Mouse (Mus musculus) small intestine, adult 2 months (tissue): Measurements from ENCODE around the gene Pcmt1. TPM values are rescaled to one million over a fixed set of nuclear protein-coding genes. Genes with fewer than 3 reads are reported as not detected.

ENCODE experiments used
- H3K27ac ChIP-seq: fragments of 200-500 bp; 2 replicates; pipeline ENCODE4 v1.5.1; 2012; ENCODE audit warnings: low read depth, low read length, control low read depth, inconsistent platforms; ENCODE audit not compliant: insufficient read depth
- H3K27me3 ChIP-seq: fragments of 200-500 bp; 2 replicates; pipeline ENCODE4 v1.6.1; 2012; ENCODE audit warnings: mild to moderate bottlenecking, moderate library complexity, low read length, inconsistent platforms; ENCODE audit not compliant: control insufficient read depth, insufficient read depth
- H3K36me3 ChIP-seq: fragments of 200-500 bp; 2 replicates; pipeline ENCODE4 v1.6.1; 2012; ENCODE audit warnings: mild to moderate bottlenecking, low read length, control low read depth, inconsistent platforms; ENCODE audit not compliant: control insufficient read depth, insufficient read depth
- H3K4me1 ChIP-seq: fragments of 200-500 bp; 2 replicates; pipeline ENCODE4 v1.6.1; 2012; ENCODE audit warnings: low read length, inconsistent platforms, mixed read lengths; ENCODE audit not compliant: control insufficient read depth, insufficient read depth, insufficient read length
- H3K4me3 ChIP-seq: fragments of 200-500 bp; 2 replicates; pipeline ENCODE4 v1.5.1; 2012; ENCODE audit warnings: low read depth, mild to moderate bottlenecking, control low read depth, inconsistent platforms, low read length, moderate library complexity
- CTCF ChIP-seq: fragments of 200-500 bp; IDR thresholded peaks from 2 replicates; pipeline ENCODE4 v1.5.1; 2012; ENCODE audit warnings: low read depth, mild to moderate bottlenecking, control low read depth, inconsistent platforms, low read length, moderate library complexity, mixed read lengths; ENCODE audit not compliant: insufficient replicate concordance, insufficient read length; ENCODE audit errors: extremely low read depth
- POLR2A ChIP-seq: fragments of 200-500 bp; IDR thresholded peaks from 2 replicates; pipeline ENCODE4 v1.6.1; 2012; ENCODE audit warnings: low read depth, mild to moderate bottlenecking, control low read depth, inconsistent platforms, low read length, moderate library complexity
- WGBS: fragments of 180-500 bp; shearing (Covaris S2); methylation state at CpG from one replicate; pipeline ENCODE4 v1.1.7; 2018; 5-methylcytosine and 5-hydroxymethylcytosine counted together
- polyA plus RNA-seq: library from polyadenylated mRNA; depleted of rRNA; stranded (reverse); fragments of >200 nt; gene quantifications from 2 replicates; pipeline ENCODE4 v1.2.3, GENCODE M21; 2012

Gene Pcmt1
- polyA plus RNA-seq, 1 experiment, result 14.7 TPM

DNA sequence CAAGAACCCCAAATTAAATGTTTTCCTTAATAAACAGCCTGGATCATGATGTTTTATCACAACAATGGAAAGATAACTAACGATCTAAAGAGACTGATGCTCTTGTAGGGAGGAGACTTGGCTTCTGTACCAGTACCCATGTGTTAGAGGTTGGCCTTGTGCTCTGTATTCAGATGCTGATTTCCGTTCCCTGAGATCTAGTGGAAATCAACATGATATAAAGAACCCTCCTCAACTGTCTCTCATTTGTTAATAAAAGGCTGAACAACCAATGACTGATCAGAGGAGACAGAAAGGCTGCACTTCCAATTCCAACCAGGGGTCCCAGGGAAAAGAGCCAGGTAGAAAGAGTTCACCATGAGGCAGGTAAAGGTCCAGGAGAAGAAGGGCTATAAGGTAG, 35.0 kb downstream of the Pcmt1 start:
- TF ChIP-seq POLR2A, result no peak
- TF ChIP-seq CTCF, result no peak
- Histone ChIP-seq H3K36me3 (peaks cover 39% of the 10 kb centered on the region), H3K27me3 (no peaks in the 10 kb centered on the region), H3K4me1 (no peaks in the 10 kb centered on the region), H3K4me3 (no peak overlapping the region), H3K27ac (no peak overlapping the region)
- WGBS, result 81% methylated on average over 2 of the region's 2 CpGs

- peaks cover 48% of the 10 kb centered on the region for H3K36me3 ChIP-seq
- no peak overlapping the region for H3K4me3 ChIP-seq
- H3K27ac ChIP-seq, result no peak overlapping the region
- no peak for TF ChIP-seq POLR2A
- TF ChIP-seq CTCF, result no peak
- H3K27me3 ChIP-seq, result no peaks in the 10 kb centered on the region
- 98% methylated on average over 12 of the region's 12 CpGs for WGBS
- no peaks in the 10 kb centered on the region for H3K4me1 ChIP-seq
Observed at GRCm38 (mm10) chr10:7640366-7640765, 40.6 kb downstream of the Pcmt1 start.

DNA sequence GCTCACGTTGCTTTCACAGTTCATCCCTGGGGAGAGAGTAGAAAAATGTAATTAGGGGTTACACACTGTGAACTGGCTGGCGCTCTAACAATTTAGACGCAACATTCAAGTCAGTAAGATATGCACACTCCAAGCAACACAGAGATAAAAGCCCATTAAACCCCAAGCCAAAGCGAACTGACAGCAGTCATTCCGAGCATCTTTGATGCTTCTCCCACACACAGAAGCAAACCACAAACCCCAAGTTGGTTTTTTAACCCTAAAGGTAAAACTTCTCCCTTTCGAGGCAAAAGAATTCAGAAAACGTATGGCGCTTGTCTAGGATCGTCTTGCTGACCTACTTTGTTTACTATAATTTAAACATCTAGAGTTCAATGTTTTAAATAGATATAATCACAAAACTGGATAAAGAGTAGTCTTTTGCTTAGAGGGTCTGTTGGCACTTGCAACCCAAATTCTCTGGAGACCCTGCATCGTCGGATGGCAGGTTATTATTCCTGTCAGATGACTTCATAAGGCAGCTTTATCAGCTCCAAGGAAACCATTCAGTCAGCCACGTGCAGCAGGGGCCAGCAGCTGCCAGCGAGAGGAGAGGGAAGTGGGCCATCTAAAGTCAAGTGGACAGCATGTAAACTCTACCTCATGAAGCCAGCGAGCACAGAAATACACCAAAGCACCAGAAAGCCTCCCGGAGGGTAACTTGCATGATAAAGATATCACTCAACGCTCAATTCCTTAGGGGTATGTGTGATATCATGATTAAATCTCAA, 49.8 kb downstream of the Pcmt1 start:
- WGBS, result 72% methylated on average over 16 of the region's 16 CpGs
- H3K27ac ChIP-seq, result no peak overlapping the region
- H3K27me3 ChIP-seq, result no peaks in the 10 kb centered on the region
- H3K4me3 ChIP-seq, result no peak overlapping the region
- no peaks in the 10 kb centered on the region for H3K4me1 ChIP-seq
- no peak for TF ChIP-seq CTCF
- no peak for TF ChIP-seq POLR2A
- peaks cover 20% of the 10 kb centered on the region for H3K36me3 ChIP-seq

DNA sequence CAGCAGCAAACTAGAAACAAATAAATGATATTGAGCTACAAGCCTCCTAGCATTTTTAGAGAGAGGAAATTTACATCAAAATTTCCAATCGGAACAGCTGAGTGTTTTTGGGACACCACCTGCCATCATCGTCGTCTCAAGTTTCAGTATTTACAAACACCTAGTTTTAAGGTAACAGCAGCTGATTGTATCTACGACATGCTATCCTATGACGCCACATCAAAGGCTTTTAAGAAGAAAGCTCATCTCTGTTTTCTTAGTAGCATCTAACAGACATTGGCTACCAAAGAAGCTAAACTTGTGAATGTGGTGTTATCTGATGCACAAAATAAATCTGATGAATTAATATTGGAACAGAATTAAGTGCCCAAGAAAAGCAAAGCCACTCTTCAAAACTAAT, 50.6 kb downstream of the Pcmt1 start:
- H3K4me3 ChIP-seq, result no peak overlapping the region
- TF ChIP-seq CTCF (no peak), POLR2A (no peak)
- no peaks in the 10 kb centered on the region for H3K27me3 ChIP-seq
- 89% methylated on average over 5 of the region's 5 CpGs for WGBS
- no peak overlapping the region for H3K27ac ChIP-seq
- peaks cover 20% of the 10 kb centered on the region for H3K36me3 ChIP-seq
- no peaks in the 10 kb centered on the region for H3K4me1 ChIP-seq

GRCm38 (mm10) chr10:7629092-7629491, 51.8 kb downstream of the Pcmt1 start:
- peaks cover 20% of the 10 kb centered on the region for H3K36me3 ChIP-seq
- H3K4me3 ChIP-seq, result no peak overlapping the region
- no peak overlapping the region for H3K27ac ChIP-seq
- TF ChIP-seq CTCF (no peak), POLR2A (no peak)
- H3K27me3 ChIP-seq, result no peaks in the 10 kb centered on the region
- H3K4me1 ChIP-seq, result no peaks in the 10 kb centered on the region
- 94% methylated on average over 4 of the region's 4 CpGs for WGBS

DNA sequence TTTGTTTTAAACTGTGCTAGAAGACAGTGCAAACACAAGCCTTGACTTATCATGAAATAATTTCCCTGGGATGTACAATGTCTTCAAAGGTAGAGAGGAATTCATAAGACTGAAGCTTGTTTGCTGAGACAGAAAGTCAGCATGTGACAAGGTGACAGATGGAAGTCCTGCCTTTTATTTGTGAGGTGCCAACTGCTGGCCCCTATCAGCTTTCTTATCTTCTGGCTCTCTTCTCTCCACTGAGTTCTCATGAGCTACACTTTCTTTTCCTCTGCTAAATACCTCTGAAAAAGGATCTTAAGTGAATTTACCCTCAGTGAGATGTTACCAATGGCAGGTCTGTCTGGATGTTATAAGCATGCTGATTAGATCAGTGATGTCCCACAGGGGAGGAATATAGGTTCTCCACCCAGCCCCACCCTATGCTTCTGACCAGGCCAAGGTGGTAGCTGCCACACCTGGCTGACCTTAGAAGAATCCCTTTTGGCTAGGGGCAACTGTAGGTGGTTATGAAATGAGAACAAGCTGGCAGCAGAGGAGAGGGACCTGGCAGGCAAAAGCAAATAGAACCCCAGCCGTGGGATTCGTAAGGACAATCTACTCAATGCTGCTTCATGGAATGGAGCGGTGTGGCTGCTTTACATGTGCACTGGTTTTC, 56.9 kb downstream of the Pcmt1 start:
- TF ChIP-seq POLR2A (no peak), CTCF (no peak)
- Histone ChIP-seq H3K4me1 (no peaks in the 10 kb centered on the region), H3K27ac (no peak overlapping the region), H3K27me3 (no peaks in the 10 kb centered on the region), H3K36me3 (0 out of 2 replicates have a peak, but pooled peaks cover 4% of the 10 kb centered on the region), H3K4me3 (no peak overlapping the region)
- WGBS, result 88% methylated on average over 3 of the region's 3 CpGs

DNA sequence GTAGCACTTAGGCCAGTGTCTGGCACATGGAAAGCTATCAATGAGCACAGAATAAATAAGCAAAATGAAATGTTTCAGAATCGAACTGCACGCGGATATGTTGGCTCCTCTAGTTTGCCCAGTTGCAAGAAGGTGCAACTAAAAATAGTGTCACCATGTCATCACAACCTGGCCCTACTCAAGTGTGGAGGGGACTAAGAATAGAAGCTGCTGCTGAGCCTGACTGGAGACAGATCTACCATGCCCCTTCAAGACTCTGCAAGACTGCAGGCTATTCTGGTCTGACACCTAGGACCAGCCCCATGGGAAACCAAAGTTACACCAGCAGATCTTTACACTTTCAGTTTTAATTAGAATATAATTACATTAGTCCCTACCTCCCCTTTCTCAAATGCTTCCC, 58.6 kb downstream of the Pcmt1 start:
- 80% methylated on average over 3 of the region's 3 CpGs for WGBS
- Histone ChIP-seq H3K27me3 (no peaks in the 10 kb centered on the region), H3K27ac (no peak overlapping the region)

More for the DNA sequence above, 58.6 kb downstream of the Pcmt1 start:
- Histone ChIP-seq H3K36me3 (no peaks in the 10 kb centered on the region), H3K4me3 (no peak overlapping the region), H3K4me1 (no peaks in the 10 kb centered on the region)
- TF ChIP-seq CTCF (no peak), POLR2A (no peak)
